Mouse (Mus musculus): ENCODE data around the gene Igfbpl1.

DNA sequence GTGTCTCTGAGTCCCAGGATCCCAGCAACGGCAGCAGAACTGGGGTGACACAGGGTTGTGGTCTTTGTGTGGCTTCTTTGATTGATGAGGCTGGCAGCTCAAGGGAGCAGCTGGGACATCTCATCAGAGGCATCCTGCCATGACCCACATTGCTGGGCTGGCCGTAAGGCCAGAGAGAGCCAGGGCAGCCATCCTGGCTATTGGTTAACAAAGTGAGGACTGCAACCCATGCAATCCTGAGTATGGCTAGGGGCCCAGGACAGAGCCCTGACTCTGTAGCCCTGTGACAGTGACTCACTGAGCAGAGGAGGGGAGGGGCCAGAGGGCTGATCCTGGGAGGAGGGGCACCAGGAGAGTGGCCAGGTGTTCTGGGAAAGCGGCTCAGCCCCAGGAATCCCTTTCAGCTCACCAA, 24.9 kb upstream of the Igfbpl1 start:
- TF ChIP-seq CTCF (IDR thresholded peaks at IDR 0.05; ENCODE audit: borderline replicate concordance, insufficient read depth, low read depth, low read length) (no peak), POLR2A (IDR thresholded peaks at IDR 0.05; ENCODE audit: borderline replicate concordance, insufficient read depth, low read length) (no peak)

Measured in cerebellum, adult 2 months (tissue).